Mouse (Mus musculus): Measurements from ENCODE around the gene Gm26602.
"Not testable (repeated sequence)": the region's sequence is repeated elsewhere in the genome, so short reads cannot be mapped to it uniquely, and the experiment has no call there.

Gene Gm26602

GRCm38 (mm10) chr10:79884938-79885337 lies 25.7 kb upstream of the Gm26602 start:
- DNase-seq (ENCODE audit: low read depth, low spot score), result not testable (repeated sequence)

DNA sequence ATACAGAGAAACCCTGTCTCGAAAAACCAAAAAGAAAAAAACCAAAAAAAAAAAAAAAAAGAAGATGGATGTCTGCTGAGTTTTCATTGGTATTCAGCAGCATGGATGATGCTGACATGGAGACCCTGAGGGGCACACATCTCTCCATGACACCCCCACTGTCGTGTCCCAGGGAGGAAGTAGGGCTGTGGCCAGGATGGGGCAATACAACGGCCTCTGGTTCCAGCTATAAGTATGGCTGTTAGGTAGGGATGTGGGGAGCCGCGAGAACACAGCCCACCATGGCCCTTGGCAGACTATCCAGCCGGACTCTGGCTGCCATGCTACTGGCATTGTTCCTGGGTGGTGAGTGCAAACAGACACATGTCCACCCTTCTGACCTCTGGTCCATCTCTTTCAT lies 24.6 kb upstream of the Gm26602 start, which contains the start of gene Elane:
Elane (plus strand) TSS at position 194 of the 400 bp plus-strand sequence.
- no peak for DNase-seq (ENCODE audit: low read depth, low spot score)

DNA sequence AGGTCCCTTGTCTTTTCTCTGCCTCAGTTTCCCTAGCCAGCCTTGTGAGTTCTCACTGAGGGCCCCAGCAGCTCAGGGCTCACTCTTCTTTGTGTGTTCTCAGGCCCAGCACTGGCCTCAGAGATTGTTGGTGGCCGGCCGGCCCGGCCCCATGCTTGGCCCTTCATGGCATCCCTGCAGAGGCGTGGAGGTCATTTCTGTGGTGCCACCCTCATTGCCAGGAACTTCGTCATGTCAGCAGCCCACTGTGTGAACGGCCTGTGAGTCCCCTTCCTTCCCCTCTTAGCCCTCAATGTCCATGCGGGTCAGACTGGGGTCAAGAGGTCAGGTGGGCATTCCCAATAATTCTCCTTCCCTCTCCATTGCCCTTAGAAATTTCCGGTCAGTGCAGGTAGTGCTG lies 24.0 kb upstream of the Gm26602 start:
- no peak for DNase-seq (ENCODE audit: low read depth, low spot score)

GRCm38 (mm10) chr10:79889386-79889785 lies 21.3 kb upstream of the Gm26602 start:
- DNase-seq (ENCODE audit: low read depth, low spot score), result no peak

DNA sequence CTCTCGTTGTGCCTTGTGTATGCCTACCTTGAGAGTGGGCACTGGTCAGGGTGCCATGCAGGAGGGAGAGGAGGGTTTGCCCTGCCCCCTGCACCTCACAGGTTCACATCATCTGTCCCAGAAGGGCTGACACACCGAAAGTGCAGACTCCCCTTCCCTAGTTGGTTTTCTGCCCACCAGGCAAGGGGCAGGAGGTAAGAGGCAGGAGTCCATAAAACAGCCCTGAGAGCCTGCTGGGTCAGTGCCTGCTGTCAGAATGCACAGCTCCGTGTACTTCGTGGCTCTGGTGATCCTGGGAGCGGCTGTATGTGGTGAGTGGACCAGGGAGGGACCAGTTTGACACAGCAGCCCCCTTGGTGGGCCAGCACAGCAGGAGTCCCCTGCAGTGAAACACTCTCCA lies 20.0 kb upstream of the Gm26602 start, which contains the start of gene Cfd:
Cfd (plus strand) TSS at position 184 of the 400 bp plus-strand sequence.
- no peak for DNase-seq (ENCODE audit: low read depth, low spot score)

GRCm38 (mm10) chr10:79892451-79893118 lies 18.1 kb upstream of the Gm26602 start:
- peak; percentile 88 for DNase-seq (ENCODE audit: low read depth, low spot score)

DNA sequence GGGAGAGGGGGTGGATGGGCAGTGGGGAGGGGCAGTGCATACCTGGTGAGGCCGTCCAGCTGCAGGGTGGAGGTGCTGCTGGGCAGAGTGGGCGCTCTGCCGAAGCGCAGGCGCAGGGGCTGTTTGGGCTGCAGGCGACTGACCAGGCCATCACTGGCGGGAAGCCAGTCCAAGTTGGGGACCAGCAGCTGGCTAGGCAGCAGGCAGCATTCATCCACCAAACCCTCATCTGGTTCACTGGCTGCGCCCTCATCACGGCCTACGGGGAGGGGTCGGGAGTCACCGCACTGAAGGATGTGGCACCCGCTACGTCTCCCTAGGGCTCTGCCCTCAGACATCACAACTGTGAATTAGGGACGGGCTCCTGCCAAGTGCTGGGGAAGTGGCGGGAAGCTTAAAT lies 14.3 kb upstream of the Gm26602 start:
- DNase-seq (ENCODE audit: low read depth, low spot score), result no peak

GRCm38 (mm10) chr10:79896814-79897213 lies 13.8 kb upstream of the Gm26602 start:
- no peak for DNase-seq (ENCODE audit: low read depth, low spot score)

DNA sequence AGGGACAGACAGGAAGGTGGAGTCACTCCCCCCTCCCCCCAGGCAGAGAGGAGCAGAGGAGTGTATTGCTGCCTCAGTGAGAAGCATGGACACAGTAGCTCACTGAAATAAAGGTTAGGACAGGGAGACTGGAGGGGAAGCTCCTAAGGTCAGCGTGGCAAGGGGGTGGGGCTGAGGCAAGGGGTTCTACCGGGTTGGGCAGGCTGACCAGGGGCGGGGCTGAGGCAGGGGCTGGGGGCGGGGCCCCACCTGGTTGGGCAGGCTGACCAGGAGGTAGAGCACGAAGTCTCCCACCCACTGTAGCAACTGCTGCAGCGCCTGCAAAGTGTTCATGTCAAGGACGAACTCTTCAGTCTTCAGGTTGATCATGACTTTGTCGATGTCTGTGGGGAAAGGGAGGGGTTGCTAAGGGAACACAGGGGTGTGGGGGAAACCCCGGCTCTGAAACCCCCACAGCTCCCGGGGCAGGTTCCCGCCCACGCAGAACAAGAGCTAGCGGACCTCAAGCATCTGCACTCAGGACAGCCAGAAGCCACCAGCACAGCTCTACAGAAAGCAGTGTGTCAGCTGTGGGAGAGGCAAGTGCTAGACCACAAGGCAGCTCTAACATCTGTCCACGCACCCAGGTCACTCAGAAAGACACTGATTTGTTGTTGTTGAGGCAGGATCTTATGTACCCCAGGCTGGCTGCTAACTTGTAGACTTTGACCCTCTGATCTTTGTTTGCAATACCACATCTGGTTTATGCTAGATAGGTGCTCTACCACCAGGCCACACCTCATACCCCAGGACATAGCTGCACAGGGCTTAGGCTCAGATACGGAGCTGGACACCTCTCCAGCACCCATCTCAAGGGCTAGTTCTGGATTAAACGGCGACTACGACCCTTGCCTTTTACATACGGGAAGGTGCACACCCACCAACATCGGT lies 13.1 kb upstream of the Gm26602 start:
- DNase-seq (ENCODE audit: low read depth, low spot score), result no peak

DNA sequence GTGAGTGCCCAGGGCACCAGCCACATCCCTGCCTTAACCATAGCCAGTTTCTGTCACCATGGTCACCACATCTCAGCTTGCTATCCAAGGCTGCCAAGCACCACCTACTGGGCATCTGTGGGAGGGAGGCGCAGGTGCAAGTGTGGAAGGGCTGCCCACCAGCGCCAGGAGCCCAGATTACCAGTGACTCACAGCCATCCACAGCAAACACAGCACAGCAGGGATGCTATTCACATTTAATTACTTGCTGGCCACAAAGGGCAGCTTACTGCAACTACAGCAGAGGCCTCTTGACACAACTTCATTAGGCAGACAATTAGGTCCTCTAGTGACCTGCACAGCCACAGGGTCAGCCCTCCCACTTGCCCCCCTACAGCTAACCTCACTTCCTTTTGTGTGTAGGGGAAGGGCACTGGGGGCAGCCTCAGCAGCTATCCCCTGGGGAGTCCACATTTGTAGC lies 9.7 kb upstream of the Gm26602 start:
- DNase-seq (ENCODE audit: low read depth, low spot score), result no peak

DNA sequence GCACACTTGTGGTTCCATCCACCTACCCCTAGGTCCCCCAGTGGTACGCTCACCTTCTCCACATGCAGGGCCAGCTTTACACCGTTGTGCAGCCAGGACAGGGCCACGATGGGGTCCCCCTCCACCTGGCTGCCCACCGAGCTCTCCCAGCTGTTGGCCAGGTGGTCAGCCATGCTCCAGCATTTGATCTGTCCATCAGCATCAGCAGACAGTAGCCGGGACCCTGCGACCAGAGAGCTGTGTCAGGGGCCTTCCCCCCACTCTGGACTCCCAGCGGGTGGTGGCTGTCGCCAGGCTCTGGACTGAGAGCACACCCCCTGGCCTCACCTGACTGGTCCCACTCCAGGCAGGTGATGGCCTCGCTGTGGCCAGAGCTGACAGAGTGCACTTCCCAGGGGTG lies 3.9 kb upstream of the Gm26602 start:
- DNase-seq (ENCODE audit: low read depth, low spot score), result no peak

DNA sequence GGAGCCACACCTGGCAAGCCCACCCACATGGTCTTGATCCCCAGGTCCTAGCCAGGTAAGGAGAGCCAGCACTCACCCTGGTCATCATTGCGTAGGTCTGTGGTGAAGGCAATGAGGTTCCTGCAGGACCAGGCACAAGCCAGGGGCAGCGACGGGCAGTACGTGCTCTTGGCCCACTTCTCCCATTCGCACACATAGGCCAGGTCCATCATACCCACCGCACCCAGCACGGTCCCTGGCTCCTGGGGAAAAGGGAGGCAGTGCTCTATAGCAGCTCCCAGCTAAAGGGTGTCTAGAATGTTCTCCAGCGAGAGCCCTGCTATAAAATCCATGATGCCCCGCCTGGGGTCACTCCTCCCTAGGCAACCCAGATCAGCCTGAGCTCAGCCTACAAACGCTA lies 3.2 kb upstream of the Gm26602 start:
- no peak for DNase-seq (ENCODE audit: low read depth, low spot score)

- peak; percentile 97 for DNase-seq (ENCODE audit: low read depth, low spot score)
These were observed 2.2 kb upstream of the Gm26602 start, which contains the start of gene Med16 for GRCm38 (mm10) chr10:79908167-79909091. Gene Med16, minus strand, starts transcription at chr10:79908923.

GRCm38 (mm10) chr10:79909092-79909922 lies 1.3 kb upstream of the Gm26602 start:
- peak; percentile 68 for DNase-seq (ENCODE audit: low read depth, low spot score)

GRCm38 (mm10) chr10:79912412-79912811 lies 1.8 kb downstream of the Gm26602 start:
- peak; percentile 71 for DNase-seq (ENCODE audit: low read depth, low spot score)

GRCm38 (mm10) chr10:79914131-79914947 lies 3.7 kb downstream of the Gm26602 start:
- no peak for DNase-seq (ENCODE audit: low read depth, low spot score)

GRCm38 (mm10) chr10:79914948-79915596 lies 4.4 kb downstream of the Gm26602 start:
- DNase-seq (ENCODE audit: low read depth, low spot score), result no peak

GRCm38 (mm10) chr10:79916081-79916480 lies 5.4 kb downstream of the Gm26602 start:
- DNase-seq (ENCODE audit: low read depth, low spot score), result no peak
